Mouse (Mus musculus) small intestine, adult 2 months (tissue): ENCODE measurements around the gene Bicra.

Experiments used
- CTCF ChIP-seq: fragments of 200-500 bp; IDR thresholded peaks from 2 replicates; pipeline ENCODE4 v1.5.1; 2012; ENCODE audit warnings: low read depth, mild to moderate bottlenecking, control low read depth, inconsistent platforms, low read length, moderate library complexity, mixed read lengths; ENCODE audit not compliant: insufficient replicate concordance, insufficient read length; ENCODE audit errors: extremely low read depth
- POLR2A ChIP-seq: fragments of 200-500 bp; IDR thresholded peaks from 2 replicates; pipeline ENCODE4 v1.6.1; 2012; ENCODE audit warnings: low read depth, mild to moderate bottlenecking, control low read depth, inconsistent platforms, low read length, moderate library complexity

- TF ChIP-seq CTCF (no peak), POLR2A (no peak)
Observed at GRCm38 (mm10) chr7:15969674-15970073, 78.0 kb downstream of the Bicra start.
